8 mouse cellular contexts compared by ENCODE assay signal in genomic region chr15:60822101-60822802, GRCm38 (mm10). TPM values are rescaled to one million over a fixed set of nuclear protein-coding genes. Genes with fewer than 3 reads are reported as not detected.
DNase-seq lines count a peak whose midpoint lies in the region; ATAC-seq lines count a peak whose summit lies in the region.

No protein-coding gene starts in this region.

- peak overlapping the region; percentile 70 for H3K4me3 ChIP-seq in intestine, embryonic 14.5 days (ENCODE audit: low read depth, low read length)
- peak overlapping the region; percentile 76 for H3K4me3 ChIP-seq in midbrain, embryonic 14.5 days (replicated peaks; ENCODE audit: low read depth, low read length)

- WGBS in intestine, embryonic 14.5 days, result 6% methylated on average over 10 of the region's 10 CpGs
- 4% methylated on average over 10 of the region's 10 CpGs for WGBS in midbrain, embryonic 14.5 days

- no peaks in the 10 kb centered on the region for H3K9me3 ChIP-seq in intestine, embryonic 14.5 days (ENCODE audit: control insufficient read depth, low read length)
- no peaks in the 10 kb centered on the region for H3K9me3 ChIP-seq in midbrain, embryonic 14.5 days (ENCODE audit: control insufficient read depth, low read length)

- H3K27me3 ChIP-seq in intestine, embryonic 14.5 days (replicated peaks; ENCODE audit: control insufficient read depth, insufficient read depth, low read length), result no peaks in the 10 kb centered on the region
- H3K27me3 ChIP-seq in midbrain, embryonic 14.5 days (ENCODE audit: control insufficient read depth, insufficient read depth, low read length), result peaks cover 8% of the 10 kb centered on the region; the same call in 1 of the 2 replicates

- H3K27ac ChIP-seq in intestine, embryonic 14.5 days (ENCODE audit: low read depth), result peak overlapping the region; percentile 86
- H3K27ac ChIP-seq in midbrain, embryonic 14.5 days (replicated peaks; ENCODE audit: low read depth, low read length), result peak overlapping the region; percentile 60

- ATAC-seq in intestine, embryonic 14.5 days (replicated peaks; ENCODE audit: low FRiP score, low TSS enrichment, low read depth), result peak; percentile 16; the same call in 1 of the 2 replicates
- no peak; the same call in 1 of the 2 replicates for ATAC-seq in midbrain, embryonic 14.5 days (ENCODE audit: low FRiP score, low TSS enrichment)

- DNase-seq in cerebellum, adult 11-12 months, result peak; percentile 5
- DNase-seq in cerebellum, adult 11 months, result no peak
- DNase-seq in brain, adult 2 months (ENCODE audit: low read depth, low spot score), result peak; percentile 23
- peak; percentile 69 for DNase-seq in forelimb bud, embryonic 11.5 days (ENCODE audit: low read depth, low spot score)
- peak; percentile 79 for DNase-seq in intestine, embryonic 14.5 days (ENCODE audit: low spot score)
- DNase-seq in left cerebral cortex, postnatal 4 days, result peak; percentile 31
- DNase-seq in midbrain, embryonic 14.5 days, result peak; percentile 61
- peak; percentile 44 for DNase-seq in testis, postnatal 10 days (ENCODE audit: low spot score)

- intact Hi-C loops in left cerebral cortex, postnatal 4 days (cut with DNase I), result loop anchor here (2.0 to 10.0 kb wide), 4 partner anchors 167 to 945 kb away; no protein-coding TSS in a partner anchor

- H3K4me1 ChIP-seq in intestine, embryonic 14.5 days (replicated peaks; ENCODE audit: control insufficient read depth, insufficient read depth, low read length), result peaks cover 5% of the 10 kb centered on the region; the same call in 1 of the 2 replicates
- H3K4me1 ChIP-seq in midbrain, embryonic 14.5 days (ENCODE audit: control insufficient read depth, insufficient read depth, low read length), result peaks cover 19% of the 10 kb centered on the region

- peak overlapping the region; percentile 78 for H3K9ac ChIP-seq in intestine, embryonic 14.5 days (ENCODE audit: low read length)
- peak overlapping the region; percentile 69 for H3K9ac ChIP-seq in midbrain, embryonic 14.5 days (replicated peaks; ENCODE audit: low read length)

- H3K4me2 ChIP-seq in intestine, embryonic 14.5 days (ENCODE audit: low read length), result peak overlapping the region; percentile 100
- H3K4me2 ChIP-seq in midbrain, embryonic 14.5 days (ENCODE audit: low read length), result peak overlapping the region; percentile 100

- H3K36me3 ChIP-seq in intestine, embryonic 14.5 days (ENCODE audit: control insufficient read depth, insufficient read depth, low read length), result no peaks in the 10 kb centered on the region; the same call in 1 of the 2 replicates
- no peaks in the 10 kb centered on the region for H3K36me3 ChIP-seq in midbrain, embryonic 14.5 days (ENCODE audit: control insufficient read depth, insufficient read depth, low read length)

RNA-seq across cellular contexts. Expression of gene Fam84b, which starts 31.3 kb away (rescaled TPM):
- polyA plus RNA-seq in intestine, embryonic 14.5 days (2014; fragmentation: Nextera tagmentation; extraction: Ambion mirVana), result 24.6 and 26.2 TPM in 2 replicates
- total RNA-seq in left cerebral cortex, postnatal 4 days (2021), result 10 to 100 TPM; 18.0 to 22.1 TPM
- 7.1 and 9.1 TPM in 2 replicates for polyA plus RNA-seq in midbrain, embryonic 14.5 days (2014; fragmentation: Nextera tagmentation; extraction: Ambion mirVana)
